12 mouse cellular contexts compared by ENCODE assay signal in genomic region chr3:21840751-21841488, GRCm38 (mm10).
DNase-seq lines count a peak whose midpoint lies in the region; ATAC-seq and TF ChIP-seq lines count a peak whose summit lies in the region.
"Had no signal": no experiment of that assay in that cellular context is flagged by ENCODE, and none has a peak within 500 bp of the region (broad histone marks: within the 10 kb centered on the region; RNA-seq: fewer than 3 reads in every experiment).

No protein-coding gene starts in this region.

- no peak for TF ChIP-seq POLR2A in MEL (IDR thresholded peaks at IDR 0.05; ENCODE audit: control insufficient read depth in 1 of 2, insufficient read depth in 1 of 2, low read depth in 1 of 2, low read length in 2 of 2, poor library complexity in 1 of 2)
- no peak for TF ChIP-seq POLR2A in cerebellum, adult 2 months (IDR thresholded peaks at IDR 0.05; ENCODE audit: borderline replicate concordance, insufficient read depth, low read length)
- TF ChIP-seq POLR2A in thymus, adult 2 months (IDR thresholded peaks at IDR 0.05; ENCODE audit: control insufficient read depth, extremely low read depth, insufficient read depth, low read length, poor library complexity), result no peak

- ATAC-seq in forebrain, postnatal 0 days, result 0 out of 2 replicates have a peak, but pooled peaks have one; percentile 25

- peaks cover 0 to 18% of the 10 kb centered on the region in 2 experiments; a peak in 2 of 4 replicates for H3K36me3 ChIP-seq in MEL (ENCODE audit: control insufficient read depth in 1 of 2, insufficient read depth in 2 of 2, low read length in 2 of 2)
- H3K36me3 ChIP-seq in forebrain, postnatal 0 days (ENCODE audit: insufficient read depth), result no peaks in the 10 kb centered on the region
- H3K36me3 ChIP-seq in thymus, adult 2 months (ENCODE audit: control insufficient read depth, insufficient read depth, low read length), result no peaks in the 10 kb centered on the region
- H3K36me3 ChIP-seq: heart, embryonic 10.5 days; liver, embryonic 13.5 days had no signal

- H3K9ac ChIP-seq in MEL (ENCODE audit: control insufficient read depth, low read depth, low read length, poor library complexity, severe bottlenecking), result peak overlapping the region; percentile 29; the same call in 1 of the 2 replicates
- no peak overlapping the region for H3K9ac ChIP-seq in forebrain, postnatal 0 days
- H3K9ac ChIP-seq: liver, embryonic 13.5 days had no signal

- peaks cover 15 to 19% of the 10 kb centered on the region in 2 experiments for H3K4me1 ChIP-seq in MEL (ENCODE audit: control insufficient read depth in 1 of 2, insufficient read depth in 2 of 2, low read length in 2 of 2)
- no peaks in the 10 kb centered on the region for H3K4me1 ChIP-seq in forebrain, postnatal 0 days (ENCODE audit: insufficient read depth)
- H3K4me1 ChIP-seq in cerebellum, adult 2 months (ENCODE audit: control insufficient read depth, insufficient read depth, low read length), result no peaks in the 10 kb centered on the region
- no peaks in the 10 kb centered on the region; the same call in 1 of the 2 replicates for H3K4me1 ChIP-seq in thymus, adult 2 months (replicated peaks; ENCODE audit: control insufficient read depth, insufficient read depth, low read length)
- H3K4me1 ChIP-seq: liver, embryonic 13.5 days had no signal

- peak overlapping the region in 1 of 2 experiments; percentile 23; a peak in 2 of 4 replicates for H3K4me3 ChIP-seq in MEL (ENCODE audit: control insufficient read depth in 1 of 2, insufficient read depth in 1 of 2, low read depth in 2 of 2, low read length in 2 of 2)
- no peak overlapping the region for H3K4me3 ChIP-seq in forebrain, postnatal 0 days (ENCODE audit: low read depth, low read length)
- H3K4me3 ChIP-seq in cerebellum, adult 2 months (replicated peaks; ENCODE audit: insufficient read depth, low read depth, low read length), result no peak overlapping the region
- no peak overlapping the region for H3K4me3 ChIP-seq in thymus, adult 2 months (ENCODE audit: control insufficient read depth, insufficient read depth, low read length)
- H3K4me3 ChIP-seq: heart, embryonic 10.5 days; liver, embryonic 13.5 days had no signal

- peak overlapping the region; percentile 48; the same call in 1 of the 2 replicates for H3K27ac ChIP-seq in MEL (ENCODE audit: control insufficient read depth, low read depth, low read length)
- H3K27ac ChIP-seq in forebrain, postnatal 0 days (ENCODE audit: low read depth, low read length), result no peak overlapping the region
- H3K27ac ChIP-seq in cerebellum, adult 2 months (ENCODE audit: insufficient read depth, low read length), result no peak overlapping the region
- H3K27ac ChIP-seq in thymus, adult 2 months (ENCODE audit: control insufficient read depth, insufficient read depth, low read length), result no peak overlapping the region
- H3K27ac ChIP-seq: heart, embryonic 10.5 days; liver, embryonic 13.5 days had no signal

- no peaks in the 10 kb centered on the region for H3K9me3 ChIP-seq in MEL (replicated peaks; ENCODE audit: insufficient read depth, low read length)
- no peaks in the 10 kb centered on the region for H3K9me3 ChIP-seq in forebrain, postnatal 0 days (ENCODE audit: low read length)
- H3K9me3 ChIP-seq: heart, embryonic 10.5 days; liver, embryonic 13.5 days had no signal

- no peak for TF ChIP-seq CTCF in MEL (IDR thresholded peaks at IDR 0.05 in 2 of 3, conservative IDR thresholded peaks at IDR 0.05 in 1 of 3; ENCODE audit: control insufficient read depth in 1 of 3, insufficient read depth in 1 of 3, low read depth in 2 of 3, low read length in 3 of 3, poor library complexity in 1 of 3, severe bottlenecking in 1 of 3)
- no peak for TF ChIP-seq CTCF in forebrain, postnatal 0 days (IDR thresholded peaks at IDR 0.05; ENCODE audit: low read depth)
- no peak for TF ChIP-seq CTCF in cerebellum, adult 2 months (IDR thresholded peaks at IDR 0.05; ENCODE audit: borderline replicate concordance, insufficient read depth, low read depth, low read length)
- no peak for TF ChIP-seq CTCF in thymus, adult 2 months (IDR thresholded peaks at IDR 0.05; ENCODE audit: borderline replicate concordance, control insufficient read depth, extremely low read depth, insufficient read depth, low read length, poor library complexity)

- no peaks in the 10 kb centered on the region for H3K79me2 ChIP-seq in MEL (ENCODE audit: control insufficient read depth, insufficient read depth, low read length, poor library complexity)

- TF ChIP-seq EP300 in MEL (IDR thresholded peaks at IDR 0.05; ENCODE audit: low read depth in 1 of 2, low read length in 2 of 2), result peak; percentile 82 to 84

- no peak for TF ChIP-seq RAD21 in MEL (IDR thresholded peaks at IDR 0.05; ENCODE audit: low read depth, low read length)

- no peaks in the 10 kb centered on the region for H3K27me3 ChIP-seq in MEL (ENCODE audit: control insufficient read depth in 1 of 2, insufficient read depth in 2 of 2, low read length in 2 of 2)
- no peaks in the 10 kb centered on the region for H3K27me3 ChIP-seq in forebrain, postnatal 0 days (ENCODE audit: insufficient read depth, low read length)
- H3K27me3 ChIP-seq in cerebellum, adult 2 months (ENCODE audit: control insufficient read depth, insufficient read depth, low read length), result no peaks in the 10 kb centered on the region
- H3K27me3 ChIP-seq in thymus, adult 2 months (ENCODE audit: control insufficient read depth, insufficient read depth, low read length), result no peaks in the 10 kb centered on the region
- H3K27me3 ChIP-seq: liver, embryonic 13.5 days had no signal

- no peak overlapping the region for H3K4me2 ChIP-seq in forebrain, postnatal 0 days (ENCODE audit: low read depth)
- H3K4me2 ChIP-seq: liver, embryonic 13.5 days had no signal

- DNase-seq in kidney, postnatal 4 days, result peak; percentile 8 to 20
- no peak for DNase-seq in kidney, postnatal 25 days
- peak; percentile 63 for DNase-seq in 416B (ENCODE audit: low read depth)
- peak; percentile 79 for DNase-seq in MEL (ENCODE audit: low read depth, low spot score)
- DNase-seq in forebrain, postnatal 0 days, result no peak
- no peak for DNase-seq in gastrocnemius, postnatal 14 days
- no peak for DNase-seq in cerebellum, adult 2 months
- no peak for DNase-seq in thymus, adult 2 months
- DNase-seq: kidney, postnatal 10 days; liver, embryonic 13.5 days; thymus, postnatal 25 days had no signal

- intact Hi-C loops in gastrocnemius, postnatal 14 days (cut with DNase I; ENCODE audit: low total_unique reads), result no loop called here

- 14% methylated on average over 5 of the region's 5 CpGs for WGBS in forebrain, postnatal 0 days
- WGBS in cerebellum, adult 2 months, result 53% methylated on average over 5 of the region's 5 CpGs
- 19% methylated on average over 5 of the region's 5 CpGs for WGBS in thymus, adult 2 months

TF ChIP-seq in MEL, 35 proteins besides CTCF, POLR2A, EP300 and RAD21 (continues in another document):
- TF ChIP-seq SMC3 (IDR thresholded peaks at IDR 0.05; ENCODE audit: low read depth, low read length) (peak; percentile 13; the same call in 1 of the 2 replicates), ZC3H11A (IDR thresholded peaks at IDR 0.05; ENCODE audit: low read depth, low read length) (no peak), MYC (IDR thresholded peaks at IDR 0.05; ENCODE audit: low read depth, low read length) (peak; percentile 51; the same call in 1 of the 2 replicates), ZMIZ1 (IDR thresholded peaks at IDR 0.05; ENCODE audit: low read depth, low read length) (no peak), USF1 (IDR thresholded peaks at IDR 0.05; ENCODE audit: low read depth, low read length) (peak; percentile 93), NELFE (IDR thresholded peaks at IDR 0.05; ENCODE audit: low read depth, low read length) (no peak), SIN3A (IDR thresholded peaks at IDR 0.05; ENCODE audit: low read length) (0 out of 2 replicates have a peak, but pooled peaks have one; percentile 40), TCF12 (IDR thresholded peaks at IDR 0.05; ENCODE audit: low read depth, low read length) (peak; percentile 88), TBP (IDR thresholded peaks at IDR 0.05; ENCODE audit: low read depth, low read length) (0 out of 2 replicates have a peak, but pooled peaks have one; percentile 40), CHD1 (IDR thresholded peaks at IDR 0.05; ENCODE audit: low read depth, low read length) (no peak), UBTF (IDR thresholded peaks at IDR 0.05; ENCODE audit: borderline replicate concordance, insufficient read depth, low read depth, low read length) (no peak), NRF1 (IDR thresholded peaks at IDR 0.05; ENCODE audit: insufficient read depth, low read depth, low read length, poor library complexity, severe bottlenecking) (no peak), ZNF384 (IDR thresholded peaks at IDR 0.05; ENCODE audit: low read depth, low read length) (peak; percentile 85), GATA1 (IDR thresholded peaks at IDR 0.05; ENCODE audit: low read depth, low read length) (peak; percentile 62; the same call in 1 of the 2 replicates), MAZ (IDR thresholded peaks at IDR 0.05; ENCODE audit: low read depth, low read length) (no peak), MAX (IDR thresholded peaks at IDR 0.05; ENCODE audit: low read length) (peak; percentile 64; the same call in 1 of the 2 replicates), MAFK (IDR thresholded peaks at IDR 0.05; ENCODE audit: borderline replicate concordance, low read depth, low read length) (no peak), MXI1 (IDR thresholded peaks at IDR 0.05; ENCODE audit: low read depth, low read length) (peak; percentile 51; the same call in 1 of the 2 replicates), ELF1 (IDR thresholded peaks at IDR 0.05; ENCODE audit: low read depth, low read length) (no peak), POLR2AphosphoS2 (IDR thresholded peaks at IDR 0.05; ENCODE audit: low read length) (no peak), KAT2A (conservative IDR thresholded peaks at IDR 0.05; ENCODE audit: low read depth, low read length) (0 out of 2 replicates have a peak, but pooled peaks have one; percentile 13), ZKSCAN1 (IDR thresholded peaks at IDR 0.05; ENCODE audit: low read depth, low read length) (no peak), RCOR1 (IDR thresholded peaks at IDR 0.05; ENCODE audit: low read depth, low read length) (peak; percentile 77), GABPA (IDR thresholded peaks at IDR 0.05; ENCODE audit: low read depth, low read length) (no peak), BHLHE40 (IDR thresholded peaks at IDR 0.05; ENCODE audit: borderline replicate concordance, low read depth, low read length) (peak; percentile 86; the same call in 1 of the 2 replicates), ETS1 (IDR thresholded peaks at IDR 0.05; ENCODE audit: low read depth, low read length) (peak; percentile 77), CHD2 (IDR thresholded peaks at IDR 0.05; ENCODE audit: low read length) (peak; percentile 72), MEF2A (IDR thresholded peaks at IDR 0.05; ENCODE audit: extremely low read depth, insufficient replicate concordance, low read depth, low read length, poor library complexity, severe bottlenecking) (no peak), HCFC1 (IDR thresholded peaks at IDR 0.05; ENCODE audit: low read depth, low read length) (0 out of 2 replicates have a peak, but pooled peaks have one; percentile 16)

Comparison
In these comparisons a context has a peak if more than half of its experiments do, and no peak if none do; other contexts are left out.
1. DNase-seq: peak in kidney, postnatal 4 days (2 of 2), 416B (single experiment) and MEL (single experiment); none in kidney, postnatal 25 days (0 of 2), forebrain, postnatal 0 days (single experiment), gastrocnemius, postnatal 14 days (single experiment), cerebellum, adult 2 months (0 of 2) and thymus, adult 2 months (single experiment).